ENCODE assay signal across 13 mouse cellular contexts in genomic region chr2:137730472-137730931, GRCm38 (mm10).
DNase-seq lines count a peak whose midpoint lies in the region; ATAC-seq and TF ChIP-seq lines count a peak whose summit lies in the region.
"Had no signal": no experiment of that assay in that cellular context is flagged by ENCODE, and none has a peak within 500 bp of the region (broad histone marks: within the 10 kb centered on the region; RNA-seq: fewer than 3 reads in every experiment).

No protein-coding gene starts in this region.

- no peaks in the 10 kb centered on the region for H3K9me3 ChIP-seq in embryonic facial prominence, embryonic 13.5 days
- no peaks in the 10 kb centered on the region for H3K9me3 ChIP-seq in hindbrain, embryonic 13.5 days
- H3K9me3 ChIP-seq: heart, embryonic 10.5 days; limb, embryonic 10.5 days; neural tube, embryonic 12.5 days had no signal

- peaks cover 19% of the 10 kb centered on the region for H3K4me1 ChIP-seq in embryonic facial prominence, embryonic 13.5 days
- H3K4me1 ChIP-seq in hindbrain, embryonic 13.5 days (replicated peaks) = peaks cover 18% of the 10 kb centered on the region; the same call in 1 of the 2 replicates

- H3K9ac ChIP-seq in embryonic facial prominence, embryonic 13.5 days = 0 out of 2 replicates have a peak overlapping the region, but pooled peaks have one; percentile 11
- H3K9ac ChIP-seq in hindbrain, embryonic 13.5 days = no peak overlapping the region
- H3K9ac ChIP-seq: neural tube, embryonic 12.5 days had no signal

- no peak overlapping the region for H3K4me3 ChIP-seq in embryonic facial prominence, embryonic 13.5 days
- no peak overlapping the region for H3K4me3 ChIP-seq in hindbrain, embryonic 13.5 days
- H3K4me3 ChIP-seq in myocyte = no peak overlapping the region
- H3K4me3 ChIP-seq: heart, embryonic 10.5 days; limb, embryonic 10.5 days; neural tube, embryonic 12.5 days had no signal

- no peaks in the 10 kb centered on the region for H3K79me2 ChIP-seq in myocyte (ENCODE audit: control insufficient read depth, insufficient read depth)

- H3K27ac ChIP-seq in embryonic facial prominence, embryonic 13.5 days = no peak overlapping the region
- no peak overlapping the region for H3K27ac ChIP-seq in hindbrain, embryonic 13.5 days
- H3K27ac ChIP-seq: heart, embryonic 10.5 days; limb, embryonic 10.5 days; macrophage; neural tube, embryonic 12.5 days had no signal

- H3K4me2 ChIP-seq in embryonic facial prominence, embryonic 13.5 days = no peak overlapping the region
- H3K4me2 ChIP-seq in hindbrain, embryonic 13.5 days = no peak overlapping the region
- H3K4me2 ChIP-seq in myocyte (ENCODE audit: low read depth) = no peak overlapping the region
- H3K4me2 ChIP-seq: neural tube, embryonic 12.5 days had no signal

- no peaks in the 10 kb centered on the region for H3K27me3 ChIP-seq in embryonic facial prominence, embryonic 13.5 days
- H3K27me3 ChIP-seq in hindbrain, embryonic 13.5 days = peaks cover 24% of the 10 kb centered on the region
- H3K27me3 ChIP-seq in myocyte (ENCODE audit: control insufficient read depth, insufficient read depth, insufficient read length) = no peaks in the 10 kb centered on the region
- H3K27me3 ChIP-seq: neural tube, embryonic 12.5 days had no signal

- WGBS in embryonic facial prominence, embryonic 13.5 days = 71% methylated on average over 12 of the region's 12 CpGs
- WGBS in hindbrain, embryonic 13.5 days = 30% methylated on average over 12 of the region's 12 CpGs

- TF ChIP-seq POLR2A in myocyte (IDR thresholded peaks at IDR 0.05; ENCODE audit: insufficient read length, low read depth) = no peak

- peak; percentile 7 for DNase-seq in cerebellum, adult 8-10 months
- no peak for DNase-seq in cerebellum, postnatal 36 days
- no peak for DNase-seq in kidney, postnatal 25 days
- DNase-seq in kidney, postnatal 36 days = no peak
- no peak for DNase-seq in heart, postnatal 10 days

- intact Hi-C loops in heart, postnatal 10 days (cut with DNase I) = loop anchor here (5.0 kb wide), 2 partner anchors 212 to 1243 kb away; no protein-coding TSS in a partner anchor

- no peaks in the 10 kb centered on the region for H3K36me3 ChIP-seq in embryonic facial prominence, embryonic 13.5 days
- H3K36me3 ChIP-seq in hindbrain, embryonic 13.5 days = no peaks in the 10 kb centered on the region
- no peaks in the 10 kb centered on the region for H3K36me3 ChIP-seq in myocyte (ENCODE audit: control insufficient read depth, insufficient read depth)
- H3K36me3 ChIP-seq: G1E; heart, embryonic 10.5 days; limb, embryonic 10.5 days; neural tube, embryonic 12.5 days had no signal

- no peak for ATAC-seq in embryonic facial prominence, embryonic 13.5 days (ENCODE audit: insufficient number of reproducible peaks, insufficient read depth, low FRiP score, low TSS enrichment, low read depth)
- peak; percentile 55 for ATAC-seq in hindbrain, embryonic 13.5 days (ENCODE audit: low FRiP score)

- no peak overlapping the region for H3ac ChIP-seq in myocyte (ENCODE audit: control insufficient read depth, insufficient read length)

TF ChIP-seq in myocyte, 11 proteins besides CTCF, POLR2A, EP300 and RAD21:
- TF ChIP-seq CEBPB (IDR thresholded peaks at IDR 0.05; ENCODE audit: insufficient read depth, poor library complexity, severe bottlenecking) (no peak), MYOD1 (IDR thresholded peaks at IDR 0.05; ENCODE audit: control insufficient read depth in 1 of 3, insufficient read length in 2 of 3, low read depth in 2 of 3) (peak in 1 of 3 experiments; percentile 10), MYOG (IDR thresholded peaks at IDR 0.05; ENCODE audit: control insufficient read depth in 1 of 3, insufficient read depth in 1 of 3, insufficient read length in 2 of 3, low read depth in 2 of 3) (peak in 2 of 3 experiments; percentile 5 to 36)
TF ChIP-seq in myocyte: peak in this region for 2.
